In genomic region chr2:165659552-165659951, GRCm38 (mm10) we compare ENCODE assay signal across 28 mouse cellular contexts.
A peak's percentile ranks its signal among the peaks of the same experiment; 100 is the strongest.
DNase-seq lines count a peak whose midpoint lies in the region; ATAC-seq lines count a peak whose summit lies in the region.
"Had no signal": no experiment of that assay in that cellular context is flagged by ENCODE, and none has a peak within 500 bp of the region (broad histone marks: within the 10 kb centered on the region; RNA-seq: fewer than 3 reads in every experiment).

No protein-coding gene starts in this region.

- H3K9me3 ChIP-seq in lung, embryonic 15.5 days, result no peaks in the 10 kb centered on the region
- no peaks in the 10 kb centered on the region for H3K9me3 ChIP-seq in limb, embryonic 12.5 days
- H3K9me3 ChIP-seq: forebrain, embryonic 13.5 days; heart, embryonic 13.5 days; intestine, embryonic 15.5 days; limb, embryonic 15.5 days; liver, embryonic 13.5 days had no signal

- H3K4me1 ChIP-seq in lung, embryonic 15.5 days, result no peaks in the 10 kb centered on the region
- H3K4me1 ChIP-seq in limb, embryonic 12.5 days (replicated peaks), result peaks cover 53% of the 10 kb centered on the region
- H3K4me1 ChIP-seq: heart, embryonic 13.5 days had no signal

- no peak for DNase-seq in lung, postnatal 25 days (ENCODE audit: low spot score)
- DNase-seq in thymus, postnatal 0 days (ENCODE audit: low spot score), result peak; percentile 53
- DNase-seq in thymus, postnatal 10 days (ENCODE audit: low spot score in 2 of 2), result no peak
- no peak for DNase-seq in adrenal gland, adult 8-10 months
- no peak for DNase-seq in kidney, adult 8-10 months
- DNase-seq: adrenal gland, adult 2 months; cerebellum, adult 8-10 months; cerebellum, postnatal 25 days; gastrocnemius, postnatal 14 days; heart, adult 2 months; heart, postnatal 10 days; kidney, adult 9 months; kidney, postnatal 10 days; layer of hippocampus, adult 9-11 months; liver, embryonic 13.5 days; lung, adult 2 months; midbrain, embryonic 14.5 days; right cerebral cortex, postnatal 4 days had no signal

- WGBS in lung, embryonic 15.5 days, result 59% methylated on average over 5 of the region's 5 CpGs
- 49% methylated on average over 5 of the region's 5 CpGs for WGBS in limb, embryonic 12.5 days

- H3K27ac ChIP-seq in lung, embryonic 15.5 days, result no peak overlapping the region
- H3K27ac ChIP-seq in limb, embryonic 12.5 days, result peak overlapping the region; percentile 64; the same call in 1 of the 2 replicates
- H3K27ac ChIP-seq: forebrain, embryonic 13.5 days; heart, adult 2 months; heart, embryonic 13.5 days; hindbrain, postnatal 0 days; intestine, embryonic 15.5 days; limb, embryonic 15.5 days; liver, embryonic 13.5 days; macrophage; stomach, postnatal 0 days had no signal

- ATAC-seq in lung, embryonic 15.5 days (ENCODE audit: borderline replicate concordance, extremely low read depth, low FRiP score, low TSS enrichment), result 0 out of 2 replicates have a peak, but pooled peaks have one; percentile 39
- no peak for ATAC-seq in limb, embryonic 12.5 days (ENCODE audit: insufficient number of reproducible peaks, insufficient read depth, low FRiP score, low TSS enrichment, low read depth)
- ATAC-seq: activated CD4-positive, CD25-positive, alpha-beta regulatory T cell, adult 4 months; forebrain, embryonic 13.5 days; hindbrain, postnatal 0 days; intestine, embryonic 15.5 days had no signal

- H3K4me2 ChIP-seq in lung, embryonic 15.5 days, result no peak overlapping the region
- H3K4me2 ChIP-seq in limb, embryonic 12.5 days, result peak overlapping the region; percentile 19; the same call in 1 of the 2 replicates
- H3K4me2 ChIP-seq: forebrain, embryonic 13.5 days; heart, embryonic 13.5 days; intestine, embryonic 15.5 days; limb, embryonic 15.5 days; liver, embryonic 13.5 days had no signal

- no peaks in the 10 kb centered on the region for H3K36me3 ChIP-seq in lung, embryonic 15.5 days
- H3K36me3 ChIP-seq in limb, embryonic 12.5 days, result no peaks in the 10 kb centered on the region
- H3K36me3 ChIP-seq: heart, embryonic 13.5 days; intestine, embryonic 15.5 days; limb, embryonic 15.5 days; liver, embryonic 13.5 days had no signal

- H3K4me3 ChIP-seq in lung, embryonic 15.5 days, result no peak overlapping the region
- no peak overlapping the region for H3K4me3 ChIP-seq in limb, embryonic 12.5 days (replicated peaks)
- H3K4me3 ChIP-seq: forebrain, embryonic 13.5 days; heart, adult 2 months; heart, embryonic 13.5 days; intestine, embryonic 15.5 days; limb, embryonic 15.5 days; liver, embryonic 13.5 days had no signal

- H3K27me3 ChIP-seq in lung, embryonic 15.5 days, result no peaks in the 10 kb centered on the region
- H3K27me3 ChIP-seq in limb, embryonic 12.5 days, result peaks cover 5% of the 10 kb centered on the region
- H3K27me3 ChIP-seq: forebrain, embryonic 13.5 days; intestine, embryonic 15.5 days; liver, embryonic 13.5 days had no signal

- no peak overlapping the region for H3K9ac ChIP-seq in lung, embryonic 15.5 days
- no peak overlapping the region for H3K9ac ChIP-seq in limb, embryonic 12.5 days (replicated peaks)
- H3K9ac ChIP-seq: forebrain, embryonic 13.5 days; heart, embryonic 13.5 days; intestine, embryonic 15.5 days; limb, embryonic 15.5 days; liver, embryonic 13.5 days had no signal
